Mouse (Mus musculus) limb, embryonic 11.5 days (tissue): ENCODE data around the gene Shld2. TPM values are rescaled to one million over a fixed set of nuclear protein-coding genes. Genes with fewer than 3 reads are reported as not detected.

Experiments
- ATAC-seq: fragments of 200-750 bp; cut with Nextera tagmentation; 2 replicates; pipeline ENCODE4 v1.8.0; 2017; ENCODE audit warnings: low read depth; ENCODE audit not compliant: insufficient number of reproducible peaks, low FRiP score, low TSS enrichment
- DNase-seq: peaks from one replicate; pipeline ENCODE4 v3.0.0-alpha.2; 2015; ENCODE audit warnings: low spot score
- H3K27ac ChIP-seq: fragments of 300-500 bp; sonication (generic); replicated peaks from 2 replicates; pipeline ENCODE4 v1.5.1; 2014; ENCODE audit warnings: low read depth, mild to moderate bottlenecking, low read length
- H3K27me3 ChIP-seq: fragments of 300-500 bp; sonication (generic); 2 replicates; pipeline ENCODE4 v1.6.1; 2014; ENCODE audit warnings: mild to moderate bottlenecking, low read length, mixed read lengths; ENCODE audit not compliant: control insufficient read depth, insufficient read depth
- H3K36me3 ChIP-seq: fragments of 300-500 bp; sonication (generic); 2 replicates; pipeline ENCODE4 v1.6.1; 2014; ENCODE audit warnings: mild to moderate bottlenecking, low read length, moderate library complexity, mixed read lengths; ENCODE audit not compliant: control insufficient read depth, insufficient read depth
- H3K4me1 ChIP-seq: fragments of 300-500 bp; sonication (generic); 2 replicates; pipeline ENCODE4 v1.6.1; 2014; ENCODE audit warnings: low read length, mixed read lengths; ENCODE audit not compliant: control insufficient read depth, insufficient read depth
- H3K4me2 ChIP-seq: fragments of 300-500 bp; sonication (generic); 2 replicates; pipeline ENCODE4 v1.6.1; 2014; ENCODE audit warnings: low read depth, mild to moderate bottlenecking, moderate library complexity; ENCODE audit not compliant: severe bottlenecking
- H3K4me3 ChIP-seq: fragments of 300-500 bp; sonication (generic); 2 replicates; pipeline ENCODE4 v1.5.1; 2014; ENCODE audit warnings: low read depth, low read length
- H3K9ac ChIP-seq: fragments of 300-500 bp; sonication (generic); 2 replicates; pipeline ENCODE4 v1.6.1; 2014; ENCODE audit warnings: mild to moderate bottlenecking, low read length
- H3K9me3 ChIP-seq: fragments of 300-500 bp; sonication (generic); 2 replicates; pipeline ENCODE4 v1.6.1; 2016; ENCODE audit warnings: low read length; ENCODE audit not compliant: control insufficient read depth
- WGBS: fragments of 180-500 bp; shearing (Covaris S2); extraction: QIAGEN DNeasy Blood & Tissue Kit; methylation state at CpG from one replicate; pipeline ENCODE4 v1.1.7; 2014; 5-methylcytosine and 5-hydroxymethylcytosine counted together
- polyA plus RNA-seq: library from polyadenylated mRNA; unstranded; fragments of >200 nt; fragmentation: Nextera tagmentation; extraction: Ambion mirVana; gene quantifications from 2 replicates; pipeline ENCODE4 v1.2.1, GENCODE M21; 2014

Shld2 gene
- 11.7 and 12.7 TPM in 2 replicates for polyA plus RNA-seq

GRCm38 (mm10) chr14:34310234-34310965, at the start of gene Shld2, which contains the start of gene Glud1:
Gene Shld2 (minus strand): TSS chr14:34310493.
Gene Glud1 (plus strand): TSS chr14:34310727.
- peak within 1 kb of the TSS; percentile 82 for H3K4me2 ChIP-seq
- peak within 1 kb of the TSS; percentile 92 for H3K9ac ChIP-seq
- under 1% methylated on average over 75 of the region's 100 CpGs for WGBS
- H3K4me3 ChIP-seq = peak within 1 kb of the TSS; percentile 89
- H3K4me1 ChIP-seq = peaks cover 5% of the 10 kb centered on the region; the same call in 1 of the 2 replicates
- H3K9me3 ChIP-seq = no peaks in the 10 kb centered on the region
- DNase-seq (peak; percentile 96), ATAC-seq (peak; percentile 96)
- no peaks in the 10 kb centered on the region for H3K27me3 ChIP-seq
- H3K36me3 ChIP-seq = no peaks in the 10 kb centered on the region
- peak within 1 kb of the TSS; percentile 93 for H3K27ac ChIP-seq

- 55% methylated on average over 5 of the region's 5 CpGs for WGBS
- Histone ChIP-seq H3K4me3 (no peak overlapping the region), H3K27me3 (peaks cover 6% of the 10 kb centered on the region; the same call in 1 of the 2 replicates), H3K36me3 (no peaks in the 10 kb centered on the region), H3K4me2 (no peak overlapping the region), H3K9ac (no peak overlapping the region), H3K9me3 (no peaks in the 10 kb centered on the region; the same call in 1 of the 2 replicates), H3K27ac (no peak overlapping the region), H3K4me1 (peaks cover 5% of the 10 kb centered on the region; the same call in 1 of the 2 replicates)
- ATAC-seq (no peak), DNase-seq (no peak)
Observed at GRCm38 (mm10) chr14:34359676-34360244, 49.5 kb upstream of the Shld2 start.

GRCm38 (mm10) chr14:34357671-34358455, 47.6 kb upstream of the Shld2 start:
- 81% methylated on average over 7 of the region's 7 CpGs for WGBS
- Histone ChIP-seq H3K36me3 (no peaks in the 10 kb centered on the region), H3K4me2 (no peak overlapping the region), H3K9ac (no peak overlapping the region), H3K4me1 (no peaks in the 10 kb centered on the region), H3K27me3 (no peaks in the 10 kb centered on the region), H3K4me3 (no peak overlapping the region), H3K9me3 (no peaks in the 10 kb centered on the region), H3K27ac (no peak overlapping the region)
- DNase-seq (no peak), ATAC-seq (no peak)

- WGBS = 76% methylated on average over 6 of the region's 6 CpGs
Observed at GRCm38 (mm10) chr14:34355301-34355700, 45.0 kb upstream of the Shld2 start, which contains the start of gene Fam25c. Gene Fam25c (minus strand): TSS chr14:34355433.

GRCm38 (mm10) chr14:34354456-34354855, 44.2 kb upstream of the Shld2 start:
- Histone ChIP-seq H3K27me3 (no peaks in the 10 kb centered on the region), H3K4me1 (no peaks in the 10 kb centered on the region), H3K4me2 (no peak overlapping the region), H3K9ac (no peak overlapping the region), H3K9me3 (no peaks in the 10 kb centered on the region), H3K27ac (no peak overlapping the region), H3K4me3 (no peak overlapping the region), H3K36me3 (no peaks in the 10 kb centered on the region)
- 77% methylated on average over 4 of the region's 4 CpGs for WGBS
- ATAC-seq (no peak), DNase-seq (no peak)

More at GRCm38 (mm10) chr14:34355301-34355700, 45.0 kb upstream of the Shld2 start, which contains the start of gene Fam25c:
- no peaks in the 10 kb centered on the region for H3K36me3 ChIP-seq
- H3K9ac ChIP-seq = no peak within 1 kb of the TSS
- H3K27ac ChIP-seq = no peak within 1 kb of the TSS
- H3K4me1 ChIP-seq = no peaks in the 10 kb centered on the region
- ATAC-seq = no peak
- H3K9me3 ChIP-seq = no peaks in the 10 kb centered on the region
- no peak within 1 kb of the TSS for H3K4me3 ChIP-seq
- H3K27me3 ChIP-seq = no peaks in the 10 kb centered on the region
- H3K4me2 ChIP-seq = no peak within 1 kb of the TSS
- DNase-seq = no peak

GRCm38 (mm10) chr14:34353326-34353725, 43.0 kb upstream of the Shld2 start:
- H3K27ac ChIP-seq = no peak overlapping the region
- H3K4me1 ChIP-seq = no peaks in the 10 kb centered on the region
- H3K9me3 ChIP-seq = no peaks in the 10 kb centered on the region
- WGBS = 94% methylated on average over 3 of the region's 3 CpGs
- no peak overlapping the region for H3K9ac ChIP-seq
- no peaks in the 10 kb centered on the region for H3K27me3 ChIP-seq
- no peaks in the 10 kb centered on the region for H3K36me3 ChIP-seq
- no peak overlapping the region for H3K4me2 ChIP-seq
- ATAC-seq (no peak), DNase-seq (no peak)
- no peak overlapping the region for H3K4me3 ChIP-seq

GRCm38 (mm10) chr14:34352523-34352922, 42.2 kb upstream of the Shld2 start:
- DNase-seq (no peak), ATAC-seq (no peak)
- no peak overlapping the region for H3K4me2 ChIP-seq
- H3K4me1 ChIP-seq = no peaks in the 10 kb centered on the region
- no peaks in the 10 kb centered on the region for H3K27me3 ChIP-seq
- no peak overlapping the region for H3K4me3 ChIP-seq
- H3K27ac ChIP-seq = no peak overlapping the region
- no peaks in the 10 kb centered on the region for H3K36me3 ChIP-seq
- H3K9me3 ChIP-seq = no peaks in the 10 kb centered on the region
- WGBS = 73% methylated on average over 6 of the region's 6 CpGs
- H3K9ac ChIP-seq = no peak overlapping the region

GRCm38 (mm10) chr14:34351660-34352059, 41.4 kb upstream of the Shld2 start:
- WGBS = 76% methylated on average over 3 of the region's 3 CpGs
- Histone ChIP-seq H3K27ac (no peak overlapping the region), H3K36me3 (no peaks in the 10 kb centered on the region), H3K4me1 (no peaks in the 10 kb centered on the region), H3K9ac (no peak overlapping the region), H3K4me2 (no peak overlapping the region), H3K4me3 (no peak overlapping the region), H3K27me3 (no peaks in the 10 kb centered on the region), H3K9me3 (no peaks in the 10 kb centered on the region)
- ATAC-seq = no peak
- no peak for DNase-seq
